In genomic region chr6:38532500-38533420, GRCm38 (mm10) we compare ENCODE assay signal across 8 mouse cellular contexts. TPM values are rescaled to one million over a fixed set of nuclear protein-coding genes. Genes with fewer than 3 reads are reported as not detected.
A peak's percentile ranks its signal among the peaks of the same experiment; 100 is the strongest.
DNase-seq lines count a peak whose midpoint lies in the region; ATAC-seq and TF ChIP-seq lines count a peak whose summit lies in the region.

No protein-coding gene starts in this region.

- H3K4me3 ChIP-seq in left cerebral cortex, adult 2 months, result peak overlapping the region; percentile 91
- H3K4me3 ChIP-seq in embryonic facial prominence, embryonic 15.5 days (replicated peaks), result peak overlapping the region; percentile 70
- peak overlapping the region; percentile 98 for H3K4me3 ChIP-seq in liver, postnatal 0 days (ENCODE audit: low read depth, low read length)

- 3% methylated on average over 25 of the region's 25 CpGs for WGBS in embryonic facial prominence, embryonic 15.5 days
- WGBS in liver, postnatal 0 days (ENCODE audit: insufficient replicate concordance), result 5% methylated on average over 25 of the region's 25 CpGs

- intact Hi-C loops in left cerebral cortex, adult 2 months (cut with DNase I), result no loop called here

- TF ChIP-seq EP300 in liver, postnatal 0 days (IDR thresholded peaks at IDR 0.05; ENCODE audit: low read depth), result no peak

- DNase-seq in left cerebral cortex, adult 2 months (ENCODE audit: extremely low spot score in 1 of 2, low spot score in 2 of 2), result peak; percentile 40 to 49
- no peak for DNase-seq in left cerebral cortex, adult 9 months (ENCODE audit: low spot score in 2 of 2)
- DNase-seq in adrenal gland, postnatal 14 days, result peak; percentile 61
- DNase-seq in heart, postnatal 4 days, result peak; percentile 48
- peak; percentile 57 for DNase-seq in liver, postnatal 0 days
- peak; percentile 25 to 43 for DNase-seq in spleen, adult 18-20 months
- DNase-seq in yolk sac, embryonic 10.5 days (ENCODE audit: low spot score), result no peak

- peak overlapping the region; percentile 61 for H3K4me2 ChIP-seq in embryonic facial prominence, embryonic 15.5 days (replicated peaks)
- peak overlapping the region; percentile 80 for H3K4me2 ChIP-seq in liver, postnatal 0 days (ENCODE audit: low read depth, low read length)

- peak; percentile 20 for ATAC-seq in embryonic facial prominence, embryonic 15.5 days (ENCODE audit: insufficient number of reproducible peaks, low FRiP score, low TSS enrichment, low read depth)
- peak; percentile 20 for ATAC-seq in liver, postnatal 0 days

- H3K27me3 ChIP-seq in embryonic facial prominence, embryonic 15.5 days, result no peaks in the 10 kb centered on the region
- no peaks in the 10 kb centered on the region for H3K27me3 ChIP-seq in liver, postnatal 0 days (ENCODE audit: insufficient read depth, low read length)

- no peaks in the 10 kb centered on the region for H3K9me3 ChIP-seq in embryonic facial prominence, embryonic 15.5 days (replicated peaks)
- no peaks in the 10 kb centered on the region for H3K9me3 ChIP-seq in liver, postnatal 0 days (ENCODE audit: low read length)

- peak overlapping the region; percentile 57 for H3K9ac ChIP-seq in embryonic facial prominence, embryonic 15.5 days
- peak overlapping the region; percentile 63 for H3K9ac ChIP-seq in liver, postnatal 0 days (replicated peaks)

- no peak for TF ChIP-seq CTCF in left cerebral cortex, adult 2 months (IDR thresholded peaks at IDR 0.05)
- no peak for TF ChIP-seq CTCF in liver, postnatal 0 days (IDR thresholded peaks at IDR 0.05; ENCODE audit: low read depth)

- peak overlapping the region; percentile 85 for H3K27ac ChIP-seq in left cerebral cortex, adult 2 months
- H3K27ac ChIP-seq in embryonic facial prominence, embryonic 15.5 days (replicated peaks), result peak overlapping the region; percentile 96
- peak overlapping the region; percentile 99 for H3K27ac ChIP-seq in liver, postnatal 0 days (ENCODE audit: low read depth)

- no peaks in the 10 kb centered on the region for H3K36me3 ChIP-seq in embryonic facial prominence, embryonic 15.5 days
- no peaks in the 10 kb centered on the region for H3K36me3 ChIP-seq in liver, postnatal 0 days (replicated peaks; ENCODE audit: insufficient read depth, low read length)

- peaks cover 5% of the 10 kb centered on the region for H3K4me1 ChIP-seq in embryonic facial prominence, embryonic 15.5 days
- H3K4me1 ChIP-seq in liver, postnatal 0 days (ENCODE audit: insufficient read depth), result peaks cover 17% of the 10 kb centered on the region

RNA-seq across cellular contexts. Expression of gene Fmc1, which starts 0.5 kb away (rescaled TPM):
- 10 to 100 TPM; 53.2 to 58.7 TPM for total RNA-seq in left cerebral cortex, adult 2 months (2021)
- 174 and 186 TPM in 2 replicates for total RNA-seq in adrenal gland, postnatal 14 days (2021)
- polyA plus RNA-seq in embryonic facial prominence, embryonic 15.5 days (2015; fragmentation: Nextera tagmentation; extraction: Ambion mirVana), result 80.9 and 93.2 TPM in 2 replicates
- total RNA-seq in heart, postnatal 4 days (2021), result 100 to 1,000 TPM; 164 to 207 TPM
- polyA plus RNA-seq in liver, postnatal 0 days (2015; fragmentation: Nextera tagmentation; extraction: Ambion mirVana), result 127 and 139 TPM in 2 replicates

RNA-seq across cellular contexts. Expression of gene Luc7l2, which starts 18.4 kb away (rescaled TPM):
- 100 to 1,000 TPM; 180 to 183 TPM for total RNA-seq in left cerebral cortex, adult 2 months (2021)
- 154 and 173 TPM in 2 replicates for total RNA-seq in adrenal gland, postnatal 14 days (2021)
- 41.4 and 48.0 TPM in 2 replicates for polyA plus RNA-seq in embryonic facial prominence, embryonic 15.5 days (2015; fragmentation: Nextera tagmentation; extraction: Ambion mirVana)
- 100 to 1,000 TPM; 145 to 147 TPM for total RNA-seq in heart, postnatal 4 days (2021)
- 18.0 and 19.1 TPM in 2 replicates for polyA plus RNA-seq in liver, postnatal 0 days (2015; fragmentation: Nextera tagmentation; extraction: Ambion mirVana)

Comparison
In these comparisons a context has a peak if more than half of its experiments do, and no peak if none do; other contexts are left out.
1. DNase-seq: peak in left cerebral cortex, adult 2 months (2 of 2), adrenal gland, postnatal 14 days (single experiment), heart, postnatal 4 days (single experiment), liver, postnatal 0 days (single experiment) and spleen, adult 18-20 months (2 of 2); none in left cerebral cortex, adult 9 months (0 of 2) and yolk sac, embryonic 10.5 days (single experiment).
2. Peak in every context shown above with its lines, with median percentiles within 50 percentile points of each other: H3K27ac ChIP-seq and H3K4me3 ChIP-seq.